Mouse (Mus musculus) neural tube, embryonic 12.5 days (tissue): ENCODE data around the gene Chac1. TPM values are rescaled to one million over a fixed set of nuclear protein-coding genes. Genes with fewer than 3 reads are reported as not detected.

Experiments used
- ATAC-seq: fragments of 200-750 bp; cut with Nextera tagmentation; 2 replicates; pipeline ENCODE4 v1.8.0; 2017; ENCODE audit warnings: low read depth, mild to moderate bottlenecking, moderate TSS enrichment, moderate library complexity; ENCODE audit not compliant: low FRiP score
- H3K27ac ChIP-seq: fragments of 300-500 bp; sonication (generic); 2 replicates; pipeline ENCODE4 v1.5.1; 2016
- H3K27me3 ChIP-seq: fragments of 300-500 bp; sonication (generic); replicated peaks from 2 replicates; pipeline ENCODE4 v1.6.1; 2016; ENCODE audit warnings: mild to moderate bottlenecking
- H3K36me3 ChIP-seq: fragments of 300-500 bp; sonication (generic); 2 replicates; pipeline ENCODE4 v1.6.1; 2016; ENCODE audit warnings: mild to moderate bottlenecking
- H3K4me1 ChIP-seq: fragments of 300-500 bp; sonication (generic); 2 replicates; pipeline ENCODE4 v1.6.1; 2016
- H3K4me2 ChIP-seq: fragments of 300-500 bp; sonication (generic); replicated peaks from 2 replicates; pipeline ENCODE4 v1.6.1; 2016; ENCODE audit warnings: mild to moderate bottlenecking
- H3K4me3 ChIP-seq: fragments of 300-500 bp; sonication (generic); 2 replicates; pipeline ENCODE4 v1.5.1; 2016
- H3K9ac ChIP-seq: fragments of 300-500 bp; sonication (generic); 2 replicates; pipeline ENCODE4 v1.6.1; 2016; ENCODE audit warnings: mild to moderate bottlenecking
- H3K9me3 ChIP-seq: fragments of 300-500 bp; sonication (generic); 2 replicates; pipeline ENCODE4 v1.6.1; 2016; ENCODE audit warnings: mild to moderate bottlenecking
- WGBS: fragments of 180-500 bp; shearing (Covaris S2); methylation state at CpG from one replicate; pipeline ENCODE4 v1.1.7; 2016; 5-methylcytosine and 5-hydroxymethylcytosine counted together
- polyA plus RNA-seq: library from polyadenylated mRNA; unstranded; fragments of >200 nt; fragmentation: Nextera tagmentation; extraction: Ambion mirVana; gene quantifications from 2 replicates; pipeline ENCODE4 v1.2.1, GENCODE M21; 2016

The Chac1 gene
- polyA plus RNA-seq, 1 experiment from 2014 or later = 2.4 TPM

DNA sequence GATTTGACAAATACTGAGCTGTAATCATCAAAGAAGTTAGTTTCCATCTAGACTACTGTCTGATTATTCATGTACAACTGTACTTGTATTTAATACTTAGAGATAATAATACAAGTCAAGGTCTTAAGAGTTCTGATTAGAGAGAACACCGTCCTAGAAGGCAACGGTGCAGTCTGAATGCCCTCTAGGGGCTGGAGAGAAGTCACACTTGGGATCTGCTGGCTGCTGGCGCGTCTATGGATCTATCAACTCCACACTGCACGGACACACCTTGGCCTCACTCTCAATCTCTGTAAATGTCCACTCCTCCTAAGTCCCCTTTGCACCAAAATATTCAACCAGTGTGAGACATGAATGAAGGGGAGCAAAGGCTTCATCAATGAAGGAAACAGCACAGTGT lies 47.2 kb downstream of the Chac1 start:
- 92% methylated on average over 5 of the region's 5 CpGs for WGBS
- H3K27me3 ChIP-seq = no peaks in the 10 kb centered on the region
- peaks cover 34% of the 10 kb centered on the region for H3K36me3 ChIP-seq
- no peak for ATAC-seq
- no peak overlapping the region for H3K4me3 ChIP-seq
- H3K4me2 ChIP-seq = no peak overlapping the region
- H3K27ac ChIP-seq = no peak overlapping the region
- no peak overlapping the region for H3K9ac ChIP-seq
- no peaks in the 10 kb centered on the region for H3K9me3 ChIP-seq
- H3K4me1 ChIP-seq = no peaks in the 10 kb centered on the region

GRCm38 (mm10) chr2:119398665-119399064 lies 47.6 kb downstream of the Chac1 start:
- no peak overlapping the region for H3K9ac ChIP-seq
- WGBS = 83% methylated on average over 1 of the region's 1 CpGs

DNA sequence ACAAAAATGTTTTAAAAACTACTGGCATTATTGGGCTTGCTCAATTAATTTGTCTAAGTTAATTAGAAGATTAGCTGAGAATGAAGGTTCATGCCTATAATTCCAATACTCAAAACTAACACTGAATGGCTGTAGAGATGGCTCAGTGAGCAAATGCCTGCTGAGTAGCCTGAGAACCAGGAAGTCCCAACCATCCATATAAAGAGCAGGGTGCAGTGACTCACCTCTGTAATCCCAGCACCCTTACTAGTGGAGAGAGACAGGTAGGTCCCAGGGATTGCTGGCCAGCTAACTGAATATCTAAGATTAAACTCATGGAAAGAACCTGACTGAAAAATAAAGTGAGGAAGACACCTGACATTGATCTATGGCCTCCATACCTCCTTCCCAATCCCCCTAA lies 48.3 kb downstream of the Chac1 start:
- ATAC-seq = no peak
- H3K4me3 ChIP-seq = no peak overlapping the region
- no peaks in the 10 kb centered on the region for H3K4me1 ChIP-seq
- H3K27ac ChIP-seq = no peak overlapping the region
- no peak overlapping the region for H3K9ac ChIP-seq
- no peaks in the 10 kb centered on the region for H3K9me3 ChIP-seq
- H3K27me3 ChIP-seq = no peaks in the 10 kb centered on the region
- no peak overlapping the region for H3K4me2 ChIP-seq
- H3K36me3 ChIP-seq = peaks cover 31% of the 10 kb centered on the region

More at GRCm38 (mm10) chr2:119398665-119399064, 47.6 kb downstream of the Chac1 start:
- Histone ChIP-seq H3K4me1 (no peaks in the 10 kb centered on the region), H3K27ac (no peak overlapping the region), H3K9me3 (no peaks in the 10 kb centered on the region), H3K4me3 (no peak overlapping the region), H3K27me3 (no peaks in the 10 kb centered on the region), H3K4me2 (no peak overlapping the region), H3K36me3 (peaks cover 31% of the 10 kb centered on the region)
- ATAC-seq = no peak

Other genes starting within 250 kb of the Chac1 start
- gene Rad51, start 238.4 kb upstream of the Chac1 start, polyA plus RNA-seq = 31.9 and 34.0 TPM in 2 replicates
- 43.1 TPM in 2 replicates for gene Rmdn3, start 194.2 kb upstream of the Chac1 start, polyA plus RNA-seq
- gene Gchfr, start 183.5 kb upstream of the Chac1 start, polyA plus RNA-seq = 3.5 TPM in 2 replicates
- 0.86 and 0.91 TPM in 2 replicates for gene Gm14137, start 176.7 kb upstream of the Chac1 start, polyA plus RNA-seq
- 46.5 and 49.3 TPM in 2 replicates for gene Zfyve19, start 142.6 kb upstream of the Chac1 start, polyA plus RNA-seq
- 24.9 and 27.2 TPM in 2 replicates for gene Dnajc17, start 142.4 kb upstream of the Chac1 start, polyA plus RNA-seq
- not detected in 2 replicates for gene Ppp1r14d, start 121.3 kb upstream of the Chac1 start, polyA plus RNA-seq
- 1.2 and 1.7 TPM in 2 replicates for gene Spint1, start 113.9 kb upstream of the Chac1 start, polyA plus RNA-seq
- 8.4 and 9.3 TPM in 2 replicates for gene Rhov, start 80.0 kb upstream of the Chac1 start, polyA plus RNA-seq
- gene Vps18, start 62.5 kb upstream of the Chac1 start, polyA plus RNA-seq = 26.6 TPM in 2 replicates
- gene Dll4, start 25.4 kb upstream of the Chac1 start, polyA plus RNA-seq = 5.0 and 6.0 TPM in 2 replicates
- 3.5 and 4.7 TPM in 2 replicates for gene Ino80, start 126.5 kb downstream of the Chac1 start, polyA plus RNA-seq
- 0.61 and 0.70 TPM in 2 replicates for gene Exd1, start 196.4 kb downstream of the Chac1 start, polyA plus RNA-seq
- gene Chp1, start 196.5 kb downstream of the Chac1 start, polyA plus RNA-seq = 62.3 and 68.2 TPM in 2 replicates